Mouse (Mus musculus) heart, adult 11 months (tissue): ENCODE results near the gene Pgm2.

Experiments used
- DNase-seq: peaks from one replicate; pipeline ENCODE4 v3.0.0; 2022

Gene Pgm2

GRCm38 (mm10) chr5:64149184-64150127 is 56.7 kb downstream of the Pgm2 start:
- DNase-seq, result peak; percentile 59

DNA sequence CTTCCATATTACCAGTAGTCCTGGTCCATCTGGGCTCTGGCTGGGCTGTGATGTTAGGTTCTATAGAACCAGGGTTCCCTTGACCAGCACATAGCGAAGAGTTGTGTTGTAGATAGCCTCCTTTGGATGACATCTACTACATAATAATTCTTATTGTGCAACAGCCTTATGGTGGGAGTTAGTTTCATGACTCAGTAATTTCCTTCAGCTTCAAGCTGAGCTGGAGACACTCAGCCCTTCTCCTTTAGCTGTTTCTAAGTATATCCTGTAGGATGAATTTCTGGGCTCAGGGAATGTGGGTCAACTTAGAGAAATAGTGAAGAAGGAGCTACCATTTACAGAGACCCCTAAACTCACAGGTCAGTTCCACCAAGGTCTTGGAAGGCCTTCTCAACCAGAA is 60.6 kb downstream of the Pgm2 start:
- no peak for DNase-seq

GRCm38 (mm10) chr5:64155861-64156550 is 63.3 kb downstream of the Pgm2 start, which contains the start of gene Tbc1d1:
TSS of gene Tbc1d1 (plus strand) at chr5:64156305.
- peak; percentile 97 for DNase-seq

GRCm38 (mm10) chr5:64156579-64156978 is 63.8 kb downstream of the Pgm2 start:
- DNase-seq, result no peak

GRCm38 (mm10) chr5:64157926-64158325 is 65.2 kb downstream of the Pgm2 start:
- DNase-seq, result peak; percentile 83

DNA sequence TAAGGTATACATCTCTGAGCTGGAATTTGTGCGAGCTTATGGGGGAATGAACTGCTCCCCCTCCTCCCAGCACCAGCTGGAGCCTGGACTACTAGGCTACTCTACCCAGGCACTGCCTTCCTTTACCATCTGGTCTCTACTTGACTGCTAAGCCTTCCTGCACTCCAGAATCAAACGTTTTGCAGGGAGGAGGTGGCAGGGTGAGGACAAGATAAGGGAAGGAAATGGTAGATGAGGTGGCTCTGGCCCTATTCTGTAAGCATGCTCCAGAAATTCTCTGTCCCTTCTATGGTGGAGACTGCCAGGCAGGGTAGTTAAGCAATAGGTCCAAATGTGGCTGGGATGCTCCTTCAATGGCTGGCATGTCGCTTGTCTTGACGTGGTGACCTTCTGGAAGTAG is 65.8 kb downstream of the Pgm2 start:
- DNase-seq, result peak; percentile 27

DNA sequence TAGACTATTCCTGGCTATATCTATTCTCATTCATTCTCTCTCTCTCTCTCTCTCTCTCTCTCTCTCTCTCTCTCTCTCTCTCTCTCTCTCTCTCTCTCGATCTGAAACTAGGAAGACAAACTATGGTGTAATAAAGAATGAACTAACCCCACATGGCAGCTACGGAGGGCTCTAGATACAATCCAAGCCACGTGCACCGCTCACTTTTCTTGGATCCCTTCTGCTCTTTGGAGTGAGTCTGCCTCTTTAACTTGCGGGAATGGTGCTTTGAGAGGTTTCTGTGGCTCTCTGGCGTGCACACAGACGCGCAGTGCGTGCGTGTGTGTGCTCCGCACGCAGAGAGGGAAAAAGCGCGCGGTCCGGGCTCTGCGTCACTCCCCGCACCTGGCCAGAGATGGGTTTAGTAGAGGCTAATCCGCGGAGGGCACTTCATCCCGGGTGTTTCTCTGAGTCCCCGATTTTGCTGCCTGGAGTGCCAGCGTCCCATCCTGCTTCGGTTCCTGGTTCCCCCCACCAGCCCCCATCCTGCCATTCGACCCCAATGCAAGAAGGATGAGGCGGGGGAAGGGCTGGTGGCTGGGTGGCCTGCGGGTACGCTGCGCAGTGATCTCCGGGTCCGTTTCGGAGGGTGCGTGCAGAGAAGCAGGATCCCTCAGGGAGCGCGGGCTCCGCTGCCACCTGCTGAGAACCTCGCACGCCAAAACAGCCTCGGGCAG is 66.5 kb downstream of the Pgm2 start:
- no peak for DNase-seq

GRCm38 (mm10) chr5:64159781-64160704 is 67.3 kb downstream of the Pgm2 start:
- DNase-seq, result peak; percentile 98

DNA sequence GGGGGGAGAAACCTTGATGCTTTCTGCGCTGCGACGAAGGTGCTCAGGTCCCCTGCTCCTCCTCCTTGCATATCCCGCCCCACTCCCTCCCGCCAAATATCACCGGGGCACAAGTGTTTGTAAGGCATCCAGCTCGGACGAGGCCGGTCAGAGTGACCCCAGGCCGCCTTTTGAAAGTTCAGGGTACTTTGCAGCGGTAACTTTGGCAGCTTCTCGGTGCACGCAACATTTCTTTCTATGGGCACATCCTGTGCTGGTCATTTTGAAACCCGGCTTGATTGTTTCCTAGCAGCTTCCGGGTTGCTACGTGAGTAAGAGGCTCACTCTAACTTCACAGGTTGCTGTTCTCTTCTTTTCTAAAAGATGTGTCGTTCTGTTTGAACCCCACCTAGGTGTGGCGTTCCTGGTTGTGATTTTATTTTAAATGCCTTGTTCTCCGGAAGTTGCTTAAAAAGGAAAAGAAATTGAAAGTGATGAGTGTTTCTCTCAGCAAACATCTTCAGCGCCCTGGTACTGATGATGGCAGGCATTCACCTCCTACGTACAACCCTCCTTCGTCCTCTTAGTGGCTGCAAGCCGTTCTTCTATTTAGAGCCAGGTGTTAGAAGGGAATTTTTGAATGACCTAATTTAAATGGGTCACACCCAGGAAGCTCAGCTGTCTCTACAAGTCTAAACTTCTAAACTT is 68.1 kb downstream of the Pgm2 start:
- DNase-seq, result peak; percentile 88

DNA sequence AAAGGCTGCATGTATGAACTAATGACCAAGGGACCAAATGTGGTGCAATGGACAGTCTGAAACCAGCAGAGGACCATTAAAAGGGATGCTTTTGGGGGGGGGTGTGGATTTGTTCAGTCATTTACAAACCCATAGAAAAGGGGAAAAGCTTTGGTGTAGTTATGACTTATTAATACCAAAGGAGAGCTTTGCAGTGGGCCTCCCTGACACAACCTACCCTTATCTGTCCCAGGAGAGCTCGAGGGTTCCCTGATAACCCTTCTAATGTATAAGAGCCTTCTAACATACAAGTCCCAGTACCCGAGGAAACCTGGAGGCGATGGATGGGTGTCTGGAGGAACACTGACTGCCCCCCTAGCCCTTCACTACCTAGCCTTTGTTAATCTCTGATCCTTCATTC is 69.2 kb downstream of the Pgm2 start:
- peak; percentile 30 for DNase-seq

- no peak for DNase-seq
Observed at GRCm38 (mm10) chr5:64162582-64162981, 69.8 kb downstream of the Pgm2 start.

DNA sequence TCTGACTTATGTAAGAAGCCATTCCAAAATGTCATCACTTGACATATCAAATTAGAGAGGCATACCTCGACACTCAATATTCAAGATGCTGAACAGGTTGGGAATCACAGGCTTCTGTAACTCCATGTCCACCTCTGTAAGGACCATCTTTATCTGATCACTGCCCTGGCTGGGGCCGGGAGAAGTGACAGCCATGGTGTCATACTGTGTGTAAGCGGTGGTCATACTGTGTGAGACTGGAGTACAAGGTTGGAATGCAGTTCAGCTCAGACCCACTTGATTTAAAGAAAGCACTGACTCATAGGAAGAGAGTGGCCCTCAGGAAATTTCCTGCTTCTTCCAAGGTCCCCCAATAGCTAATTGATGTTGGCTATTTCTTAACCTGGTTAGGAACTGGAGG is 71.7 kb downstream of the Pgm2 start:
- DNase-seq, result peak; percentile 74

DNA sequence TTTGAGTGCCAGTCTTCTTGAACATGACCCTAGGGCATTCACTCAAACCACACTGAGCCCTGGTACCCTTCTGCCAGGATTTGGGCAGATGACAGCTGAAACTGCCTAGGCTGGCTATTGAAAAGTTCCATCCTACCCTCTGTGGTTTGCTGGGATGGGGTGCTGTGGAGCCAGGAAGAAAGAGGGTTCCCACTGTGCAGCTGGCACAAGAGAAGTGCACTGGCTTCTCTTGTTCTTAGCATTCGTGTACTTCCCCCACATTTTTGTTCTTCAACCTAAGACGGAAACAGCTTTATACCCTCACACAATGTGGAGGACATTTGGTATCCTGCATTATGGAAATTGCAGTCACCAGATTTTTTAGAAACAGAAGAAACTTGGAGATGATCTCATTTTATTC is 73.1 kb downstream of the Pgm2 start:
- peak; percentile 76 for DNase-seq

DNA sequence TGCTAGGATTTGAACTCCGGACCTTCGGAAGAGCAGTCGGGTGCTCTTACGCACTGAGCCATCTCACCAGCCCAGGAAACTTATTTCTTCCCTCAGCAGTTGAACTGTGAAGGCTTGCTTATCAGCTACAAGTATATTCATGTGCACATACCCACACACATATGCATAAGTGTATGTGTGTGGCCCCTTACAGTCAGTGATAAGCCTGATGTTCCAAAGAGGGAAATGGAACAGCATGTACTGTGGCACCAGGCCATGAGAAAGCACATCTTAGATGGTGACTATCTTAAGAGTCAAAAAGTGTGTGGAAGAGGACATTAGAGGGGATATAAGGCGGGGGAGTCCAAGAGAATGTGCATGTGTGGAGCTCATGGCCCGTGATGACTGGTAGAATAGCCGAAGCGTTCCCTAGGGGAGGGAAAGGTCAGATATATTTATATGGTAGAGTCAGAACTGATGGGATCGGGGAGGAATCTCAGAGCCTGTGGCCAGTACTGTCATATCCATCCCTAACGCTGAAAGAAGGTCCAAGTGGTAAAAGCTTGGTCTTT is 76.3 kb downstream of the Pgm2 start:
- peak; percentile 90 for DNase-seq

DNA sequence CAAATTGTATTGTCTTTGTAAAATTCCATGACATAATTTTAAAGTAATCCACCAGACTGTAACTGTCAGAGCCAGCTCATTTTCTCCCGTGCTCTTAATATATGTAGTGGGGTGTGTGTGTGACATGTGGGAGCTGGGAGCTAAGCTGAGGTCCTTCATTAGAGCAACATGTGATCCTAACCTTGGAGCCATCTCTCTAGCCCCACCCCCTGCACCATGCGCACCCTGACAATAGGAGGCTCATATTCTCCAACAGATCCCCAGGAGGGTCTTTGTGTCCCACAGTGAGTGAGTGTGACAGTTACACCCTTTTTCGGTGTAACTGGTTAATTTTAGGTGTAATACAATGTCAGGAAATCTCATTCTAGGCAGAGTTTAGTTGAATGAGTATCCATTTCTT is 80.1 kb downstream of the Pgm2 start:
- no peak for DNase-seq

- DNase-seq, result no peak
Observed at GRCm38 (mm10) chr5:64173302-64173701, 80.6 kb downstream of the Pgm2 start.

GRCm38 (mm10) chr5:64174429-64174935 is 81.7 kb downstream of the Pgm2 start:
- no peak for DNase-seq
